Mouse (Mus musculus) liver, adult 2 months (tissue): ENCODE data around the gene Cers4. TPM values are rescaled to one million over a fixed set of nuclear protein-coding genes. Genes with fewer than 3 reads are reported as not detected.

Experiments used
- DNase-seq: peaks from one replicate; pipeline ENCODE4 v3.0.0-alpha.2; 2011; ENCODE audit warnings: low read depth, low spot score; ENCODE audit errors: extremely low read depth
- H3K27ac ChIP-seq: fragments of 200-500 bp; replicated peaks from 2 replicates; pipeline ENCODE4 v1.5.1; 2012; ENCODE audit warnings: low read depth, mild to moderate bottlenecking, control low read depth, inconsistent platforms, low read length; ENCODE audit not compliant: insufficient read depth
- H3K27me3 ChIP-seq: fragments of 200-500 bp; 2 replicates; pipeline ENCODE4 v1.6.1; 2012; ENCODE audit warnings: mild to moderate bottlenecking, moderate library complexity, low read length, inconsistent platforms; ENCODE audit not compliant: control insufficient read depth, insufficient read depth
- H3K36me3 ChIP-seq: fragments of 200-500 bp; 2 replicates; pipeline ENCODE4 v1.6.1; 2012; ENCODE audit warnings: low read length, inconsistent platforms; ENCODE audit not compliant: control insufficient read depth, insufficient read depth
- H3K4me1 ChIP-seq: fragments of 200-500 bp; 2 replicates; pipeline ENCODE4 v1.6.1; 2011; ENCODE audit warnings: low read length; ENCODE audit not compliant: control insufficient read depth, insufficient read depth
- H3K4me3 ChIP-seq: fragments of 200-500 bp; 2 replicates; pipeline ENCODE4 v1.5.1; 2011; ENCODE audit warnings: low read depth, mild to moderate bottlenecking, control low read depth, low read length, moderate library complexity; ENCODE audit not compliant: insufficient read depth
- H3K79me2 ChIP-seq: fragments of 200-500 bp; 2 replicates; pipeline ENCODE4 v1.6.1; 2012; ENCODE audit warnings: inconsistent platforms, mild to moderate bottlenecking, low read length, moderate library complexity; ENCODE audit not compliant: control insufficient read depth, insufficient read depth
- H3K9ac ChIP-seq: fragments of 200-500 bp; 2 replicates; pipeline ENCODE4 v1.6.1; 2012; ENCODE audit warnings: low read depth, mild to moderate bottlenecking, control low read depth, inconsistent platforms, low read length
- CTCF ChIP-seq: fragments of 200-500 bp; IDR thresholded peaks from 2 replicates; pipeline ENCODE4 v1.5.1; 2011; ENCODE audit warnings: low read depth, low read length, control low read depth
- POLR2A ChIP-seq: fragments of 200-500 bp; IDR thresholded peaks from 2 replicates; pipeline ENCODE4 v1.6.1; 2011; ENCODE audit warnings: low read length, control low read depth; ENCODE audit not compliant: insufficient read depth; ENCODE audit errors: extremely low read depth
- WGBS: fragments of 180-500 bp; shearing (Covaris S2); methylation state at CpG from one replicate; pipeline ENCODE4 v1.1.7; 2018; 5-methylcytosine and 5-hydroxymethylcytosine counted together
- polyA plus RNA-seq: library from polyadenylated mRNA; depleted of rRNA; stranded (reverse); fragments of >200 nt; gene quantifications from 2 replicates; pipeline ENCODE4 v1.2.3, GENCODE M21; 2012; rRNA removed
- total RNA-seq: library from RNA; depleted of rRNA; stranded (reverse); fragments of >200 nt; gene quantifications from 2 replicates; pipeline ENCODE4 v1.2.3, GENCODE M21; 2014; rRNA removed

Gene Cers4
- total RNA-seq (1.4 and 2.6 TPM in 2 replicates), polyA plus RNA-seq (1.6 and 3.6 TPM in 2 replicates)

- H3K36me3 ChIP-seq = no peaks in the 10 kb centered on the region
- H3K27ac ChIP-seq = peak within 1 kb of the TSS; percentile 40; the same call in 1 of the 2 replicates
- H3K79me2 ChIP-seq = no peaks in the 10 kb centered on the region; the same call in 1 of the 2 replicates
- 6% methylated on average over 35 of the region's 39 CpGs for WGBS
- TF ChIP-seq CTCF (no peak), POLR2A (no peak)
- peak within 1 kb of the TSS; percentile 24 for H3K9ac ChIP-seq
- no peaks in the 10 kb centered on the region for H3K27me3 ChIP-seq
- no peaks in the 10 kb centered on the region; the same call in 1 of the 2 replicates for H3K4me1 ChIP-seq
- peak; percentile 16 for DNase-seq
- H3K4me3 ChIP-seq = peak within 1 kb of the TSS; percentile 48
Observed at GRCm38 (mm10) chr8:4492851-4493685, at the start of gene Cers4. Gene Cers4, plus strand, starts transcription at chr8:4493026.

- no peak for DNase-seq
- no peak for TF ChIP-seq CTCF
- TF ChIP-seq POLR2A = no peak
- Histone ChIP-seq H3K27ac (no peak overlapping the region), H3K79me2 (no peaks in the 10 kb centered on the region), H3K27me3 (no peaks in the 10 kb centered on the region), H3K36me3 (no peaks in the 10 kb centered on the region), H3K4me3 (no peak overlapping the region), H3K4me1 (no peaks in the 10 kb centered on the region), H3K9ac (no peak overlapping the region)
- 85% methylated on average over 2 of the region's 2 CpGs for WGBS
Observed at GRCm38 (mm10) chr8:4458165-4458564, 34.7 kb upstream of the Cers4 start.

- peak; percentile 3 for DNase-seq
- H3K4me1 ChIP-seq = no peaks in the 10 kb centered on the region
- 84% methylated on average over 2 of the region's 2 CpGs for WGBS
- no peak overlapping the region for H3K27ac ChIP-seq
- H3K9ac ChIP-seq = no peak overlapping the region
- no peaks in the 10 kb centered on the region for H3K27me3 ChIP-seq
- no peaks in the 10 kb centered on the region for H3K79me2 ChIP-seq
- no peaks in the 10 kb centered on the region for H3K36me3 ChIP-seq
- H3K4me3 ChIP-seq = no peak overlapping the region
- TF ChIP-seq CTCF = no peak
- no peak for TF ChIP-seq POLR2A
Observed at GRCm38 (mm10) chr8:4463061-4463460, 29.8 kb upstream of the Cers4 start.

DNA sequence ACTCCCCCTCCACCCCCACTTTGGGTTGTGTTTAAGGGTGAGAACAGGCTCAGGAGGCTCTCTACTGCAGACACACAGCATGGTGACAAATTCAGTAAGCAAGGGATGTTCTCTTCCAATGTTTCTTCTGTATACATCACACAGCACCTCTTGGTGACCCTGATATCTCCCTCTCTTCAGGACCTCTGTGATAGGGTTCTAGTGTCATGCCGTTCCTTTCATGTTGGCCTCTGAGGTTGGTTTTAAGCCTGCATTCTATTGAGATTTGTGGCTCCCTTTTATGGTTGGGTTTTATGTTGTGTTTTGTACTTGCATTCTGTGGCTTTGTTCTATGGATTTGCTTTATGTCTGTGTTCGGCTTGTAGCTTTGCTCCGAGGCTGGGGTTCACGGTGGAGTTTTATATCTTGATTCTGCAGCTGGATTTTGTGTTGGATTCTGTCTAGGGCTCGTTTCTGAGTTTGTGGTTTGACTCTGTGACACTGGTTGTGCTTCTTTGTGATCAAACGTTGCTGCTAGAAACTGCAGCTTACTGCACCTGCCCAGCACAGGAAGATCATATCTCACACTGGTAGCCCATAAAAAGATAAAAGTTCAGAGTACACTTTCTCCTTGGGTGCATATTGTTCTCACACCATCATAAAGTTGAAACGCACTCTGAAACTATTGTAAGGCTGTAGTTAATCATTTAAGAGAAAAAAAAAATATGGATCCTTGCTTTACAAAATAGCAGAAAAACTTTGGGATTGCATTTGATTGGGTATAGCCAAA, 18.2 kb upstream of the Cers4 start:
- Histone ChIP-seq H3K79me2 (no peaks in the 10 kb centered on the region), H3K36me3 (no peaks in the 10 kb centered on the region), H3K27me3 (no peaks in the 10 kb centered on the region), H3K4me3 (no peak overlapping the region), H3K4me1 (no peaks in the 10 kb centered on the region), H3K27ac (no peak overlapping the region), H3K9ac (no peak overlapping the region)
- DNase-seq = no peak
- TF ChIP-seq POLR2A (no peak), CTCF (no peak)
- WGBS = 73% methylated on average over 7 of the region's 7 CpGs

DNA sequence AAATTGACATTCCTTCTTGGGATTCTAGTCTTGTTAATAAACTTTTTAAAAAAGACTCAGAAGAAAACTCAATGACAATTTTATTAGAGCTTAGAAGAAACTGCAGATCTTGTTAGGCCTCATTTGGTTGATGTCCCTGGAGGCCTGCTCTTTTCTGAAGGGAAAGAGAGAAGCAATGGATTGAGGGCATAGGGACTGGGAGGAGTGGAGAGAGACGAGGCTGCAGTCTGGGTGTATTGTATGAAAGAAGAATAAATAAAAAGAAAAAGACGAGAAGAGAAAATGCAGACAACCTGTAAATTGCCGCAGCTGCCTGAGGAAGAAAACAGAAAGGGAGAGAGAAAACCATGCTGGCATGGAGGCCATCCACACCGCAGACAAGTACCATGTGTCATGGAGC, 11.7 kb upstream of the Cers4 start:
- TF ChIP-seq POLR2A (no peak), CTCF (no peak)
- H3K4me3 ChIP-seq = no peak overlapping the region
- H3K27me3 ChIP-seq = no peaks in the 10 kb centered on the region
- 80% methylated on average over 4 of the region's 4 CpGs for WGBS
- no peak overlapping the region for H3K9ac ChIP-seq
- H3K4me1 ChIP-seq = no peaks in the 10 kb centered on the region
- no peaks in the 10 kb centered on the region for H3K79me2 ChIP-seq
- H3K36me3 ChIP-seq = no peaks in the 10 kb centered on the region
- H3K27ac ChIP-seq = no peak overlapping the region
- no peak for DNase-seq
